Mouse (Mus musculus) forebrain, embryonic 16.5 days (tissue): ENCODE results near the gene Csk. TPM values are rescaled to one million over a fixed set of nuclear protein-coding genes. Genes with fewer than 3 reads are reported as not detected.

ENCODE experiments used
- ATAC-seq: fragments of 200-750 bp; cut with Nextera tagmentation; 2 replicates; pipeline ENCODE4 v1.8.0; 2017; ENCODE audit warnings: mild to moderate bottlenecking, moderate library complexity
- H3K27ac ChIP-seq: fragments of 300-500 bp; sonication (generic); 2 replicates; pipeline ENCODE4 v1.5.1; 2014; ENCODE audit warnings: low read length, control low read depth
- H3K27me3 ChIP-seq: fragments of 300-500 bp; sonication (generic); replicated peaks from 2 replicates; pipeline ENCODE4 v1.6.1; 2014; ENCODE audit warnings: low read length; ENCODE audit not compliant: control insufficient read depth, insufficient read depth
- H3K36me3 ChIP-seq: fragments of 300-500 bp; sonication (generic); 2 replicates; pipeline ENCODE4 v1.6.1; 2014; ENCODE audit not compliant: control insufficient read depth, insufficient read depth
- H3K4me1 ChIP-seq: fragments of 300-500 bp; sonication (generic); replicated peaks from 2 replicates; pipeline ENCODE4 v1.6.1; 2014; ENCODE audit warnings: low read length; ENCODE audit not compliant: control insufficient read depth, insufficient read depth
- H3K4me2 ChIP-seq: fragments of 300-500 bp; sonication (generic); 2 replicates; pipeline ENCODE4 v1.6.1; 2014; ENCODE audit warnings: mild to moderate bottlenecking, low read length, control low read depth
- H3K4me3 ChIP-seq: fragments of 300-500 bp; sonication (generic); replicated peaks from 2 replicates; pipeline ENCODE4 v1.5.1; 2014; ENCODE audit warnings: mild to moderate bottlenecking, low read length, control low read depth
- H3K9ac ChIP-seq: fragments of 300-500 bp; sonication (generic); replicated peaks from 2 replicates; pipeline ENCODE4 v1.6.1; 2014; ENCODE audit warnings: low read depth, low read length, control low read depth
- H3K9me3 ChIP-seq: fragments of 300-500 bp; sonication (generic); 2 replicates; pipeline ENCODE4 v1.6.1; 2016; ENCODE audit warnings: low read length; ENCODE audit not compliant: control insufficient read depth
- WGBS: fragments of 180-500 bp; shearing (Covaris S2); extraction: QIAGEN DNeasy Blood & Tissue Kit; methylation state at CpG from one replicate; pipeline ENCODE4 v1.1.7; 2014; 5-methylcytosine and 5-hydroxymethylcytosine counted together
- polyA plus RNA-seq: library from polyadenylated mRNA; unstranded; fragments of >200 nt; fragmentation: Nextera tagmentation; extraction: Ambion mirVana; gene quantifications from 2 replicates; pipeline ENCODE4 v1.2.1, GENCODE M21; 2015

The Csk gene
- polyA plus RNA-seq, result 38.5 and 39.6 TPM in 2 replicates

- Histone ChIP-seq H3K36me3 (no peaks in the 10 kb centered on the region), H3K27me3 (no peaks in the 10 kb centered on the region), H3K4me2 (no peak within 1 kb of the TSS), H3K9ac (no peak within 1 kb of the TSS), H3K9me3 (no peaks in the 10 kb centered on the region), H3K4me3 (no peak within 1 kb of the TSS), H3K27ac (no peak within 1 kb of the TSS), H3K4me1 (peaks cover 9% of the 10 kb centered on the region)
- 49% methylated on average over 5 of the region's 5 CpGs for WGBS
- ATAC-seq, result no peak
Measured at GRCm38 (mm10) chr9:57653283-57653682, at the start of gene Csk. Csk (minus strand) TSS chr9:57653631.

GRCm38 (mm10) chr9:57698466-57699150 lies 45.2 kb upstream of the Csk start:
- no peaks in the 10 kb centered on the region for H3K9me3 ChIP-seq
- whole genome bisulfite sequencing, result 60% methylated on average over 1 of the region's 1 CpGs
- ATAC-seq, result no peak

GRCm38 (mm10) chr9:57697380-57697779 lies 43.9 kb upstream of the Csk start:
- H3K4me3 ChIP-seq, result no peak overlapping the region
- no peak overlapping the region for H3K9ac ChIP-seq
- no peak for ATAC-seq
- WGBS, result 10% methylated on average over 4 of the region's 4 CpGs
- peaks cover 12% of the 10 kb centered on the region; the same call in 1 of the 2 replicates for H3K27me3 ChIP-seq
- H3K36me3 ChIP-seq, result no peaks in the 10 kb centered on the region
- no peak overlapping the region for H3K4me2 ChIP-seq
- H3K27ac ChIP-seq, result no peak overlapping the region
- H3K9me3 ChIP-seq, result no peaks in the 10 kb centered on the region
- peaks cover 13% of the 10 kb centered on the region for H3K4me1 ChIP-seq

More at GRCm38 (mm10) chr9:57698466-57699150, 45.2 kb upstream of the Csk start:
- H3K4me3 ChIP-seq, result no peak overlapping the region
- H3K4me1 ChIP-seq, result peaks cover 13% of the 10 kb centered on the region
- no peak overlapping the region for H3K27ac ChIP-seq
- no peak overlapping the region for H3K9ac ChIP-seq
- H3K36me3 ChIP-seq, result no peaks in the 10 kb centered on the region
- no peak overlapping the region for H3K4me2 ChIP-seq
- H3K27me3 ChIP-seq, result peaks cover 12% of the 10 kb centered on the region; the same call in 1 of the 2 replicates

GRCm38 (mm10) chr9:57696380-57697285 lies 43.2 kb upstream of the Csk start:
- no peaks in the 10 kb centered on the region for H3K36me3 ChIP-seq
- peak overlapping the region; percentile 53 for H3K4me3 ChIP-seq
- H3K27ac ChIP-seq, result peak overlapping the region; percentile 46; the same call in 1 of the 2 replicates
- H3K27me3 ChIP-seq, result peaks cover 12% of the 10 kb centered on the region; the same call in 1 of the 2 replicates
- H3K9me3 ChIP-seq, result no peaks in the 10 kb centered on the region
- 2% methylated on average over 42 of the region's 42 CpGs for WGBS
- peaks cover 13% of the 10 kb centered on the region for H3K4me1 ChIP-seq
- peak overlapping the region; percentile 70 for H3K9ac ChIP-seq
- H3K4me2 ChIP-seq, result peak overlapping the region; percentile 86
- ATAC-seq, result peak; percentile 92

GRCm38 (mm10) chr9:57694108-57694507 lies 40.7 kb upstream of the Csk start:
- Histone ChIP-seq H3K9ac (no peak overlapping the region), H3K4me1 (peaks cover 13% of the 10 kb centered on the region), H3K4me2 (no peak overlapping the region), H3K36me3 (no peaks in the 10 kb centered on the region), H3K9me3 (no peaks in the 10 kb centered on the region), H3K27ac (no peak overlapping the region), H3K27me3 (peaks cover 9% of the 10 kb centered on the region; the same call in 1 of the 2 replicates), H3K4me3 (no peak overlapping the region)
- ATAC-seq, result no peak
- WGBS, result 81% methylated on average over 2 of the region's 2 CpGs

- Histone ChIP-seq H3K9ac (no peak overlapping the region), H3K27ac (no peak overlapping the region), H3K4me3 (no peak overlapping the region), H3K36me3 (no peaks in the 10 kb centered on the region), H3K4me1 (no peaks in the 10 kb centered on the region), H3K4me2 (no peak overlapping the region), H3K27me3 (no peaks in the 10 kb centered on the region), H3K9me3 (no peaks in the 10 kb centered on the region)
- ATAC-seq, result no peak
- 83% methylated on average over 2 of the region's 2 CpGs for WGBS
Measured at GRCm38 (mm10) chr9:57688606-57689005, 35.2 kb upstream of the Csk start.

- ATAC-seq, result no peak
- H3K27ac ChIP-seq, result no peak overlapping the region
- H3K27me3 ChIP-seq, result no peaks in the 10 kb centered on the region
- H3K4me1 ChIP-seq, result no peaks in the 10 kb centered on the region
- H3K4me2 ChIP-seq, result no peak overlapping the region
- WGBS, result 56% methylated on average over 2 of the region's 2 CpGs
- H3K9me3 ChIP-seq, result no peaks in the 10 kb centered on the region
- H3K4me3 ChIP-seq, result no peak overlapping the region
- no peak overlapping the region for H3K9ac ChIP-seq
- H3K36me3 ChIP-seq, result no peaks in the 10 kb centered on the region
Measured at GRCm38 (mm10) chr9:57688158-57688557, 34.7 kb upstream of the Csk start.

- H3K4me3 ChIP-seq, result no peak within 1 kb of the TSS
- H3K9ac ChIP-seq, result no peak within 1 kb of the TSS
- WGBS, result 96% methylated on average over 2 of the region's 2 CpGs
- H3K4me2 ChIP-seq, result no peak within 1 kb of the TSS
- no peaks in the 10 kb centered on the region for H3K36me3 ChIP-seq
- H3K27me3 ChIP-seq, result no peaks in the 10 kb centered on the region
- H3K9me3 ChIP-seq, result no peaks in the 10 kb centered on the region
- no peaks in the 10 kb centered on the region for H3K4me1 ChIP-seq
- H3K27ac ChIP-seq, result no peak within 1 kb of the TSS
- no peak for ATAC-seq
Measured at GRCm38 (mm10) chr9:57687751-57688150, 34.3 kb upstream of the Csk start, which contains the start of gene Cyp1a1. Cyp1a1 (plus strand) TSS chr9:57687928.

GRCm38 (mm10) chr9:57686011-57686410 lies 32.6 kb upstream of the Csk start:
- H3K9ac ChIP-seq, result no peak overlapping the region
- no peak overlapping the region for H3K27ac ChIP-seq
- ATAC-seq, result no peak
- no peak overlapping the region for H3K4me2 ChIP-seq
- no peak overlapping the region for H3K4me3 ChIP-seq
- no peaks in the 10 kb centered on the region for H3K36me3 ChIP-seq
- H3K9me3 ChIP-seq, result no peaks in the 10 kb centered on the region
- H3K4me1 ChIP-seq, result no peaks in the 10 kb centered on the region
- H3K27me3 ChIP-seq, result no peaks in the 10 kb centered on the region
- WGBS, result 89% methylated on average over 5 of the region's 5 CpGs
